Mouse (Mus musculus): Measurements from ENCODE around the gene Gm28102. TPM values are rescaled to one million over a fixed set of nuclear protein-coding genes. Genes with fewer than 3 reads are reported as not detected.

Gene Gm28102
- not detected for polyA plus RNA-seq (2014; fragmentation: Illumina TruSeq; extraction: RNeasy Lipid Tissue Mini Kit (QIAGEN cat#74804); ENCODE audit: low read depth, low replicate concordance)

DNA sequence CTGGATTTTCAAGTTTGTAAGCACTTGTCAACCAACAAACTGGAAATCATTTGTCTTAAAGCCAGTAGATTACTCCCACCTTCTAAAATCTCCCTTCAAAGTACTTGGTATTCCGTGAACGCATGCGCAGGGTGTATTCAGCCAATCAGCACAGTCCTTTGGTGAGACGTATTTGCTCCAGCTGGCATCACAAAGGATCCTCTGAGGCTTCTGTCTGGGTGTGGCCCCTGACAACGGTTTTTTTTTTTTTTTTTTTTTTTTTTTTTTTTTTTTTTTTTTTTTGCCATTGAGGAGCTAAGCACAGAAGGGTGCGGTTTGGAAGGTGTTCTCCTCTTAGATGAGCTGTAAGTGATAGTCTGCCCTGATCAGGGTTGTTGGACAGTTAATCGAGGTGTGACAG lies at the start of gene Gm28102:
Gene Gm28102, plus strand, starts transcription at position 301 of the 400 bp plus-strand sequence.

